Mouse (Mus musculus) cerebellum, adult 9-10 months (tissue): ENCODE data around the gene Insl6.

Experiments
- DNase-seq: peaks from one replicate; pipeline ENCODE4 v3.0.0; 2022

Gene Insl6

GRCm38 (mm10) chr19:29285451-29285869 is 39.7 kb downstream of the Insl6 start:
- DNase-seq: no peak

DNA sequence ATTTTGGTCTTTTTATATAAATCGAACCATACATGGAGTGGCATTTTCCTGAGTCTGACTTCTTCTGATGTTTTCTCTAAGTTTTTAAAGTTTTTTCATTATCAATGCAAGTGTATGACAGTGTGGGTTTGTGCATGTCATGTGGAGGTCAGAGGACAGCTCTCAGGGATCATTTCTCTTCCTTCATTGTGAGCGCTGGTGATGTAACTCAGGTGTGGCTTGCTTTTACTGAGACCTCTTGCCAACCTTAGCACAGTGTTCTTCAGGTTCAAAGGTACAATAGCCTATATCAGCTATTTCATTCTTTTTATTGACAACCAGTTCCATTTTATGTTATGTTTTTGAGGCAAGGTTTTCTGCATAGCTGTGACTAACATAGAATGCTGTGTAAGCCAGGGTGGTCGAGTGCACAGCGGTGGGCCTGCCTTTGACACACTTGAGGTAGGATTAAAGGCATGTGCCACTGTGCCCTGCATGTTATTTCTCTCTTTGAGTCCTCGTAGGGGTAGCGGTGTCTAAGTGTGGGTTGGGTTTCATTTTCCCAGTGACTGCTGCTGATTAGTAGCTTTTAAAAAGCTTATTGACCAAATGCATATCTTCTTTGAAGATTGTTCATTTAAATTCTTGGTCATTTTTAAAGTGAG is 46.1 kb downstream of the Insl6 start:
- no peak for DNase-seq

- no peak for DNase-seq
Measured at GRCm38 (mm10) chr19:29276414-29276813, 48.7 kb downstream of the Insl6 start.

GRCm38 (mm10) chr19:29272011-29272809 is 52.9 kb downstream of the Insl6 start:
- peak; percentile 34 for DNase-seq
